Mouse (Mus musculus): ENCODE measurements around the gene Rnf135. TPM values are rescaled to one million over a fixed set of nuclear protein-coding genes. Genes with fewer than 3 reads are reported as not detected.
"Not testable (repeated sequence)": the region's sequence is repeated elsewhere in the genome, so short reads cannot be mapped to it uniquely, and the experiment has no call there.

The Rnf135 gene
- polyA plus RNA-seq, 1 experiment = not detected

GRCm38 (mm10) chr11:80147748-80148147 is 35.9 kb upstream of the Rnf135 start:
- Histone ChIP-seq H3K27ac (ENCODE audit: insufficient read depth, low read depth, low read length) (no peak overlapping the region), H3K4me1 (ENCODE audit: control insufficient read depth, insufficient read depth, low read length) (peaks cover 2% of the 10 kb centered on the region; the same call in 1 of the 2 replicates), H3K4me3 (ENCODE audit: insufficient read depth, low read depth, low read length) (no peak overlapping the region)
- TF ChIP-seq POLR2A (IDR thresholded peaks at IDR 0.05; ENCODE audit: insufficient read depth, low read depth, low read length) = no peak
- TF ChIP-seq CTCF (IDR thresholded peaks at IDR 0.05; ENCODE audit: insufficient read depth, low read depth, low read length) = no peak
- 69% methylated on average over 6 of the region's 6 CpGs for WGBS

- H3K27ac ChIP-seq (ENCODE audit: insufficient read depth, low read depth, low read length) = no peak overlapping the region
- H3K4me1 ChIP-seq (ENCODE audit: control insufficient read depth, insufficient read depth, low read length) = no peaks in the 10 kb centered on the region
- 62% methylated on average over 1 of the region's 1 CpGs for WGBS
- H3K4me3 ChIP-seq (ENCODE audit: insufficient read depth, low read depth, low read length) = no peak overlapping the region
- TF ChIP-seq CTCF (IDR thresholded peaks at IDR 0.05; ENCODE audit: insufficient read depth, low read depth, low read length) = no peak
These were observed 35.3 kb upstream of the Rnf135 start for GRCm38 (mm10) chr11:80148313-80148712.

GRCm38 (mm10) chr11:80148974-80149373 is 34.7 kb upstream of the Rnf135 start:
- H3K4me3 ChIP-seq (ENCODE audit: insufficient read depth, low read depth, low read length); H3K27ac ChIP-seq (ENCODE audit: insufficient read depth, low read depth, low read length); H3K4me1 ChIP-seq (ENCODE audit: control insufficient read depth, insufficient read depth, low read length): not testable (repeated sequence)
- 29% methylated on average over 1 of the region's 4 CpGs for WGBS

- Histone ChIP-seq H3K4me3 (ENCODE audit: insufficient read depth, low read depth, low read length) (no peak overlapping the region), H3K27ac (ENCODE audit: insufficient read depth, low read depth, low read length) (no peak overlapping the region), H3K4me1 (ENCODE audit: control insufficient read depth, insufficient read depth, low read length) (peaks cover 8% of the 10 kb centered on the region; the same call in 1 of the 2 replicates)
- WGBS = 86% methylated on average over 8 of the region's 8 CpGs
- TF ChIP-seq POLR2A (IDR thresholded peaks at IDR 0.05; ENCODE audit: insufficient read depth, low read depth, low read length) (no peak), CTCF (IDR thresholded peaks at IDR 0.05; ENCODE audit: insufficient read depth, low read depth, low read length) (no peak)
These were observed 34.1 kb upstream of the Rnf135 start for GRCm38 (mm10) chr11:80149412-80150023.

- no peak overlapping the region for H3K27ac ChIP-seq (ENCODE audit: insufficient read depth, low read depth, low read length)
- H3K4me3 ChIP-seq (ENCODE audit: insufficient read depth, low read depth, low read length) = no peak overlapping the region
- peaks cover 8% of the 10 kb centered on the region; the same call in 1 of the 2 replicates for H3K4me1 ChIP-seq (ENCODE audit: control insufficient read depth, insufficient read depth, low read length)
- WGBS = 68% methylated on average over 5 of the region's 5 CpGs
- no peak for TF ChIP-seq POLR2A (IDR thresholded peaks at IDR 0.05; ENCODE audit: insufficient read depth, low read depth, low read length)
- no peak for TF ChIP-seq CTCF (IDR thresholded peaks at IDR 0.05; ENCODE audit: insufficient read depth, low read depth, low read length)
These were observed 33.1 kb upstream of the Rnf135 start for GRCm38 (mm10) chr11:80150566-80150965.

GRCm38 (mm10) chr11:80151541-80151940 is 32.1 kb upstream of the Rnf135 start:
- WGBS = 53% methylated on average over 2 of the region's 2 CpGs
- no peak overlapping the region for H3K4me3 ChIP-seq (ENCODE audit: insufficient read depth, low read depth, low read length)
- no peak overlapping the region for H3K27ac ChIP-seq (ENCODE audit: insufficient read depth, low read depth, low read length)
- TF ChIP-seq CTCF (IDR thresholded peaks at IDR 0.05; ENCODE audit: insufficient read depth, low read depth, low read length) (no peak), POLR2A (IDR thresholded peaks at IDR 0.05; ENCODE audit: insufficient read depth, low read depth, low read length) (no peak)
- peaks cover 8% of the 10 kb centered on the region; the same call in 1 of the 2 replicates for H3K4me1 ChIP-seq (ENCODE audit: control insufficient read depth, insufficient read depth, low read length)

GRCm38 (mm10) chr11:80152376-80152775 is 31.3 kb upstream of the Rnf135 start:
- Histone ChIP-seq H3K27ac (ENCODE audit: insufficient read depth, low read depth, low read length) (no peak overlapping the region), H3K4me3 (ENCODE audit: insufficient read depth, low read depth, low read length) (no peak overlapping the region), H3K4me1 (ENCODE audit: control insufficient read depth, insufficient read depth, low read length) (peaks cover 8% of the 10 kb centered on the region; the same call in 1 of the 2 replicates)
- 81% methylated on average over 8 of the region's 8 CpGs for WGBS
- no peak for TF ChIP-seq CTCF (IDR thresholded peaks at IDR 0.05; ENCODE audit: insufficient read depth, low read depth, low read length)
- TF ChIP-seq POLR2A (IDR thresholded peaks at IDR 0.05; ENCODE audit: insufficient read depth, low read depth, low read length) = no peak

GRCm38 (mm10) chr11:80153857-80154495 is 29.7 kb upstream of the Rnf135 start, which contains the start of gene Adap2:
Gene Adap2 (plus strand): TSS chr11:80154105.
- 2% methylated on average over 47 of the region's 47 CpGs for WGBS
- Histone ChIP-seq H3K27ac (ENCODE audit: insufficient read depth, low read depth, low read length) (no peak within 1 kb of the TSS), H3K4me1 (ENCODE audit: control insufficient read depth, insufficient read depth, low read length) (peaks cover 8% of the 10 kb centered on the region; the same call in 1 of the 2 replicates), H3K4me3 (ENCODE audit: insufficient read depth, low read depth, low read length) (peak within 1 kb of the TSS; percentile 46)
- 0 out of 2 replicates have a peak, but pooled peaks have one; percentile 32 for TF ChIP-seq POLR2A (IDR thresholded peaks at IDR 0.05; ENCODE audit: insufficient read depth, low read depth, low read length)
- TF ChIP-seq CTCF (IDR thresholded peaks at IDR 0.05; ENCODE audit: insufficient read depth, low read depth, low read length) = no peak

GRCm38 (mm10) chr11:80154501-80154900 is 29.1 kb upstream of the Rnf135 start:
- WGBS = 30% methylated on average over 25 of the region's 25 CpGs
- TF ChIP-seq CTCF (IDR thresholded peaks at IDR 0.05; ENCODE audit: insufficient read depth, low read depth, low read length) (no peak), POLR2A (IDR thresholded peaks at IDR 0.05; ENCODE audit: insufficient read depth, low read depth, low read length) (no peak)
- H3K4me1 ChIP-seq (ENCODE audit: control insufficient read depth, insufficient read depth, low read length) = peaks cover 8% of the 10 kb centered on the region; the same call in 1 of the 2 replicates
- peak overlapping the region; percentile 46 for H3K4me3 ChIP-seq (ENCODE audit: insufficient read depth, low read depth, low read length)
- no peak overlapping the region for H3K27ac ChIP-seq (ENCODE audit: insufficient read depth, low read depth, low read length)
